Mouse (Mus musculus): ENCODE measurements around the gene Galntl6. TPM values are rescaled to one million over a fixed set of nuclear protein-coding genes. Genes with fewer than 3 reads are reported as not detected.

Gene Galntl6
- total RNA-seq, 1 experiment, result 0.09 TPM

- no peak overlapping the region for H3K9ac ChIP-seq (ENCODE audit: insufficient read depth, low read depth, low read length, poor library complexity, severe bottlenecking)
- no peak overlapping the region for H3K4me3 ChIP-seq (ENCODE audit: insufficient read depth in 1 of 2, low read depth in 1 of 2, low read length in 2 of 2, poor library complexity in 1 of 2, severe bottlenecking in 1 of 2)
- H3K36me3 ChIP-seq (ENCODE audit: control insufficient read depth, insufficient read depth, low read length, poor library complexity, severe bottlenecking), result no peaks in the 10 kb centered on the region
- no peak for DNase-seq (ENCODE audit: low read depth, low spot score)
- H3K27ac ChIP-seq (ENCODE audit: insufficient read depth, low read depth, low read length, poor library complexity, severe bottlenecking), result no peak overlapping the region
- H3K4me1 ChIP-seq (ENCODE audit: control insufficient read depth in 2 of 2, insufficient read depth in 2 of 2, low read length in 2 of 2, poor library complexity in 1 of 2), result no peaks in the 10 kb centered on the region
- H3K9me3 ChIP-seq (ENCODE audit: control insufficient read depth, insufficient read depth, low read depth, low read length), result no peaks in the 10 kb centered on the region
- in situ Hi-C loops (cut with MboI; ENCODE audit: low sequenced_read_pairs in 2 of 2, unreplicated experiment in 2 of 2), result no loop called here
- no peak for TF ChIP-seq ZNF384 (IDR thresholded peaks at IDR 0.05; ENCODE audit: low read depth, low read length)
- no peak for TF ChIP-seq ZC3H11A (IDR thresholded peaks at IDR 0.05; ENCODE audit: borderline replicate concordance, low read depth, low read length)
- TF ChIP-seq CHD2 (IDR thresholded peaks at IDR 0.05; ENCODE audit: low read depth, low read length), result no peak
- no peak for TF ChIP-seq MAFK (IDR thresholded peaks at IDR 0.05; ENCODE audit: insufficient read depth, low read depth, low read length)
- TF ChIP-seq HCFC1 (IDR thresholded peaks at IDR 0.05; ENCODE audit: borderline replicate concordance, insufficient read depth, low read length), result no peak
These were observed 581.3 kb downstream of the Galntl6 start for GRCm38 (mm10) chr8:58331151-58331550.

GRCm38 (mm10) chr8:58313482-58313881 lies 599.0 kb downstream of the Galntl6 start:
- H3K36me3 ChIP-seq (ENCODE audit: control insufficient read depth, insufficient read depth, low read length, poor library complexity, severe bottlenecking), result no peaks in the 10 kb centered on the region

GRCm38 (mm10) chr8:58291487-58291886 lies 621.0 kb downstream of the Galntl6 start:
- no peak for DNase-seq (ENCODE audit: low read depth, low spot score)
- Histone ChIP-seq H3K4me1 (ENCODE audit: control insufficient read depth in 2 of 2, insufficient read depth in 2 of 2, low read length in 2 of 2, poor library complexity in 1 of 2) (no peaks in the 10 kb centered on the region), H3K4me3 (ENCODE audit: insufficient read depth in 1 of 2, low read depth in 1 of 2, low read length in 2 of 2, poor library complexity in 1 of 2, severe bottlenecking in 1 of 2) (no peak overlapping the region), H3K9me3 (ENCODE audit: control insufficient read depth, insufficient read depth, low read depth, low read length) (no peaks in the 10 kb centered on the region), H3K36me3 (ENCODE audit: control insufficient read depth, insufficient read depth, low read length, poor library complexity, severe bottlenecking) (no peaks in the 10 kb centered on the region), H3K27ac (ENCODE audit: insufficient read depth, low read depth, low read length, poor library complexity, severe bottlenecking) (no peak overlapping the region), H3K9ac (ENCODE audit: insufficient read depth, low read depth, low read length, poor library complexity, severe bottlenecking) (no peak overlapping the region)
- in situ Hi-C loops (cut with MboI; ENCODE audit: low sequenced_read_pairs in 2 of 2, unreplicated experiment in 2 of 2), result no loop called here
- no peak for TF ChIP-seq CHD2 (IDR thresholded peaks at IDR 0.05; ENCODE audit: low read depth, low read length)
- TF ChIP-seq HCFC1 (IDR thresholded peaks at IDR 0.05; ENCODE audit: borderline replicate concordance, insufficient read depth, low read length), result no peak
- TF ChIP-seq ZC3H11A (IDR thresholded peaks at IDR 0.05; ENCODE audit: borderline replicate concordance, low read depth, low read length), result no peak
- no peak for TF ChIP-seq ZNF384 (IDR thresholded peaks at IDR 0.05; ENCODE audit: low read depth, low read length)
- no peak for TF ChIP-seq MAFK (IDR thresholded peaks at IDR 0.05; ENCODE audit: insufficient read depth, low read depth, low read length)

More at GRCm38 (mm10) chr8:58313482-58313881, 599.0 kb downstream of the Galntl6 start:
- Histone ChIP-seq H3K9ac (ENCODE audit: insufficient read depth, low read depth, low read length, poor library complexity, severe bottlenecking) (no peak overlapping the region), H3K4me3 (ENCODE audit: insufficient read depth in 1 of 2, low read depth in 1 of 2, low read length in 2 of 2, poor library complexity in 1 of 2, severe bottlenecking in 1 of 2) (no peak overlapping the region), H3K4me1 (ENCODE audit: control insufficient read depth in 2 of 2, insufficient read depth in 2 of 2, low read length in 2 of 2, poor library complexity in 1 of 2) (no peaks in the 10 kb centered on the region), H3K9me3 (ENCODE audit: control insufficient read depth, insufficient read depth, low read depth, low read length) (no peaks in the 10 kb centered on the region), H3K27ac (ENCODE audit: insufficient read depth, low read depth, low read length, poor library complexity, severe bottlenecking) (no peak overlapping the region)
- in situ Hi-C loops (cut with MboI; ENCODE audit: low sequenced_read_pairs in 2 of 2, unreplicated experiment in 2 of 2), result no loop called here
- DNase-seq (ENCODE audit: low read depth, low spot score), result no peak
- TF ChIP-seq ZC3H11A (IDR thresholded peaks at IDR 0.05; ENCODE audit: borderline replicate concordance, low read depth, low read length) (no peak), CHD2 (IDR thresholded peaks at IDR 0.05; ENCODE audit: low read depth, low read length) (no peak), HCFC1 (IDR thresholded peaks at IDR 0.05; ENCODE audit: borderline replicate concordance, insufficient read depth, low read length) (no peak), MAFK (IDR thresholded peaks at IDR 0.05; ENCODE audit: insufficient read depth, low read depth, low read length) (no peak), ZNF384 (IDR thresholded peaks at IDR 0.05; ENCODE audit: low read depth, low read length) (no peak)

- in situ Hi-C loops (cut with MboI; ENCODE audit: low sequenced_read_pairs in 2 of 2, unreplicated experiment in 2 of 2), result no loop called here
- H3K27ac ChIP-seq (ENCODE audit: insufficient read depth, low read depth, low read length, poor library complexity, severe bottlenecking), result no peak overlapping the region
- H3K9me3 ChIP-seq (ENCODE audit: control insufficient read depth, insufficient read depth, low read depth, low read length), result no peaks in the 10 kb centered on the region
These were observed 622.4 kb downstream of the Galntl6 start for GRCm38 (mm10) chr8:58290080-58290479.

GRCm38 (mm10) chr8:58265485-58265884 lies 647.0 kb downstream of the Galntl6 start:
- Histone ChIP-seq H3K4me1 (ENCODE audit: control insufficient read depth in 2 of 2, insufficient read depth in 2 of 2, low read length in 2 of 2, poor library complexity in 1 of 2) (no peaks in the 10 kb centered on the region), H3K4me3 (ENCODE audit: insufficient read depth in 1 of 2, low read depth in 1 of 2, low read length in 2 of 2, poor library complexity in 1 of 2, severe bottlenecking in 1 of 2) (no peak overlapping the region), H3K9me3 (ENCODE audit: control insufficient read depth, insufficient read depth, low read depth, low read length) (no peaks in the 10 kb centered on the region), H3K9ac (ENCODE audit: insufficient read depth, low read depth, low read length, poor library complexity, severe bottlenecking) (no peak overlapping the region), H3K27ac (ENCODE audit: insufficient read depth, low read depth, low read length, poor library complexity, severe bottlenecking) (no peak overlapping the region), H3K36me3 (ENCODE audit: control insufficient read depth, insufficient read depth, low read length, poor library complexity, severe bottlenecking) (no peaks in the 10 kb centered on the region)
- TF ChIP-seq HCFC1 (IDR thresholded peaks at IDR 0.05; ENCODE audit: borderline replicate concordance, insufficient read depth, low read length), result no peak
- no peak for TF ChIP-seq ZNF384 (IDR thresholded peaks at IDR 0.05; ENCODE audit: low read depth, low read length)
- no peak for TF ChIP-seq CHD2 (IDR thresholded peaks at IDR 0.05; ENCODE audit: low read depth, low read length)
- TF ChIP-seq MAFK (IDR thresholded peaks at IDR 0.05; ENCODE audit: insufficient read depth, low read depth, low read length), result no peak
- in situ Hi-C loops (cut with MboI; ENCODE audit: low sequenced_read_pairs in 2 of 2, unreplicated experiment in 2 of 2), result no loop called here
- DNase-seq (ENCODE audit: low read depth, low spot score), result no peak

More at GRCm38 (mm10) chr8:58290080-58290479, 622.4 kb downstream of the Galntl6 start:
- H3K36me3 ChIP-seq (ENCODE audit: control insufficient read depth, insufficient read depth, low read length, poor library complexity, severe bottlenecking), result no peaks in the 10 kb centered on the region
- TF ChIP-seq MAFK (IDR thresholded peaks at IDR 0.05; ENCODE audit: insufficient read depth, low read depth, low read length) (no peak), CHD2 (IDR thresholded peaks at IDR 0.05; ENCODE audit: low read depth, low read length) (no peak), ZC3H11A (IDR thresholded peaks at IDR 0.05; ENCODE audit: borderline replicate concordance, low read depth, low read length) (no peak), HCFC1 (IDR thresholded peaks at IDR 0.05; ENCODE audit: borderline replicate concordance, insufficient read depth, low read length) (no peak), ZNF384 (IDR thresholded peaks at IDR 0.05; ENCODE audit: low read depth, low read length) (no peak)
- no peaks in the 10 kb centered on the region for H3K4me1 ChIP-seq (ENCODE audit: control insufficient read depth in 2 of 2, insufficient read depth in 2 of 2, low read length in 2 of 2, poor library complexity in 1 of 2)
- DNase-seq (ENCODE audit: low read depth, low spot score), result no peak
- H3K4me3 ChIP-seq (ENCODE audit: insufficient read depth in 1 of 2, low read depth in 1 of 2, low read length in 2 of 2, poor library complexity in 1 of 2, severe bottlenecking in 1 of 2), result no peak overlapping the region
- no peak overlapping the region for H3K9ac ChIP-seq (ENCODE audit: insufficient read depth, low read depth, low read length, poor library complexity, severe bottlenecking)

Measured in ES-E14 (cell line).